21 mouse cellular contexts compared by ENCODE assay signal in genomic region chr14:102835118-102835769, GRCm38 (mm10).
DNase-seq lines count a peak whose midpoint lies in the region; ATAC-seq and TF ChIP-seq lines count a peak whose summit lies in the region.
"Had no signal": no experiment of that assay in that cellular context is flagged by ENCODE, and none has a peak within 500 bp of the region (broad histone marks: within the 10 kb centered on the region; RNA-seq: fewer than 3 reads in every experiment).

No protein-coding gene starts in this region.

- TF ChIP-seq CTCF in left cerebral cortex, adult 2 months (IDR thresholded peaks at IDR 0.05), result no peak

- no peak overlapping the region for H3K4me3 ChIP-seq in left cerebral cortex, adult 2 months
- H3K4me3 ChIP-seq: embryonic facial prominence, embryonic 15.5 days; liver, embryonic 13.5 days had no signal

- intact Hi-C loops in heart, postnatal 10 days (cut with DNase I), result no loop called here
- intact Hi-C loops in left cerebral cortex, adult 2 months (cut with DNase I), result no loop called here

- peak; percentile 91 for DNase-seq in heart, adult 11 months
- no peak for DNase-seq in heart, postnatal 10 days
- peak; percentile 52 for DNase-seq in 416B (ENCODE audit: low read depth)
- DNase-seq in right cerebral cortex, adult 2 months (ENCODE audit: low spot score in 2 of 2), result no peak
- no peak for DNase-seq in left cerebral cortex, adult 2 months (ENCODE audit: extremely low spot score in 1 of 2, low spot score in 2 of 2)
- DNase-seq: adrenal gland, postnatal 25 days; cerebellum, adult 8-10 months; heart, postnatal 4 days; left cerebral cortex, postnatal 4 days; liver, embryonic 13.5 days; lung, postnatal 10 days; retina, postnatal 1 day; thymus, postnatal 25 days had no signal

- peak; percentile 90 for ATAC-seq in granulocyte monocyte progenitor cell, adult 5-6 weeks (replicated peaks; ENCODE audit: poor library complexity, severe bottlenecking)
- ATAC-seq in neutrophil, adult 5-6 weeks (ENCODE audit: extremely low read depth, insufficient number of reproducible peaks, low FRiP score, poor library complexity, severe bottlenecking), result peak; percentile 51
- ATAC-seq: forebrain, embryonic 16.5 days; hindbrain, postnatal 0 days; intestine, postnatal 0 days; midbrain, embryonic 16.5 days had no signal

- no peak overlapping the region for H3K27ac ChIP-seq in left cerebral cortex, adult 2 months
- H3K27ac ChIP-seq: embryonic facial prominence, embryonic 15.5 days; hindbrain, postnatal 0 days; kidney, postnatal 0 days; liver, embryonic 13.5 days had no signal

Comparison
In these comparisons a context has a peak if more than half of its experiments do, and no peak if none do; other contexts are left out.
1. DNase-seq: peak in heart, adult 11 months (single experiment) and 416B (single experiment); none in heart, postnatal 10 days (0 of 2), right cerebral cortex, adult 2 months (0 of 2) and left cerebral cortex, adult 2 months (0 of 2).